Mouse (Mus musculus): ENCODE results near the gene Tmem40.

- TF ChIP-seq CTCF (conservative IDR thresholded peaks at IDR 0.05; ENCODE audit: insufficient read depth, insufficient read length, low read depth, low read length), result no peak
- TF ChIP-seq POLR2A (IDR thresholded peaks at IDR 0.05; ENCODE audit: low read depth, low read length), result no peak
These were observed 73.6 kb downstream of the Tmem40 start for GRCm38 (mm10) chr6:115688589-115688988.

All from kidney, adult 2 months (tissue).